Mouse (Mus musculus) cerebellum, adult 2 months (tissue): ENCODE results near the gene Plppr1.

Experiments
- CTCF ChIP-seq: fragments of 200-500 bp; IDR thresholded peaks from 2 replicates; pipeline ENCODE4 v1.5.1; 2011; ENCODE audit warnings: low read depth, mild to moderate bottlenecking, control low read depth, low read length, moderate library complexity, borderline replicate concordance; ENCODE audit not compliant: insufficient read depth
- POLR2A ChIP-seq: fragments of 200-500 bp; IDR thresholded peaks from 2 replicates; pipeline ENCODE4 v1.6.1; 2011; ENCODE audit warnings: low read length, control low read depth, borderline replicate concordance; ENCODE audit not compliant: insufficient read depth

GRCm38 (mm10) chr4:49079399-49079798, 20.3 kb downstream of the Plppr1 start:
- TF ChIP-seq CTCF (no peak), POLR2A (no peak)
